In genomic region chr17:45584096-45584896, GRCm38 (mm10) we compare ENCODE assay signal across 8 mouse cellular contexts. TPM values are rescaled to one million over a fixed set of nuclear protein-coding genes. Genes with fewer than 3 reads are reported as not detected.
A peak's percentile ranks its signal among the peaks of the same experiment; 100 is the strongest.
DNase-seq lines count a peak whose midpoint lies in the region; ATAC-seq and TF ChIP-seq lines count a peak whose summit lies in the region.

No protein-coding gene starts in this region.

- no peaks in the 10 kb centered on the region for H3K36me3 ChIP-seq in forebrain, embryonic 11.5 days (ENCODE audit: control insufficient read depth, insufficient read depth, low read length)
- H3K36me3 ChIP-seq in heart, embryonic 15.5 days, result peaks cover 25% of the 10 kb centered on the region
- H3K36me3 ChIP-seq in kidney, postnatal 0 days (ENCODE audit: insufficient read depth, low read length), result 0 out of 2 replicates have a peak, but pooled peaks cover 1% of the 10 kb centered on the region
- H3K36me3 ChIP-seq in liver, embryonic 14.5 days (replicated peaks; ENCODE audit: control insufficient read depth, insufficient read depth, low read depth), result peaks cover 53% of the 10 kb centered on the region
- peaks cover 8% of the 10 kb centered on the region; the same call in 1 of the 2 replicates for H3K36me3 ChIP-seq in neural tube, embryonic 12.5 days

- peak overlapping the region; percentile 41 for H3K9ac ChIP-seq in forebrain, embryonic 11.5 days (ENCODE audit: low read length)
- H3K9ac ChIP-seq in heart, embryonic 15.5 days, result no peak overlapping the region
- peak overlapping the region; percentile 32; the same call in 1 of the 2 replicates for H3K9ac ChIP-seq in kidney, postnatal 0 days (ENCODE audit: low read depth, low read length)
- H3K9ac ChIP-seq in liver, embryonic 14.5 days (replicated peaks), result no peak overlapping the region
- H3K9ac ChIP-seq in neural tube, embryonic 12.5 days, result no peak overlapping the region; the same call in 1 of the 2 replicates

- WGBS in forebrain, embryonic 11.5 days, result 33% methylated on average over 12 of the region's 12 CpGs
- WGBS in heart, embryonic 15.5 days, result 29% methylated on average over 12 of the region's 12 CpGs
- 41% methylated on average over 12 of the region's 12 CpGs for WGBS in kidney, postnatal 0 days
- WGBS in liver, embryonic 14.5 days (ENCODE audit: insufficient replicate concordance), result 54% methylated on average over 12 of the region's 12 CpGs
- 46% methylated on average over 12 of the region's 12 CpGs for WGBS in neural tube, embryonic 12.5 days

- no peak overlapping the region for H3K4me2 ChIP-seq in forebrain, embryonic 11.5 days (ENCODE audit: low read depth, low read length, severe bottlenecking)
- peak overlapping the region; percentile 37 for H3K4me2 ChIP-seq in heart, embryonic 15.5 days
- peak overlapping the region; percentile 18; the same call in 1 of the 2 replicates for H3K4me2 ChIP-seq in kidney, postnatal 0 days (ENCODE audit: low read length)
- H3K4me2 ChIP-seq in liver, embryonic 14.5 days (ENCODE audit: low read depth), result no peak overlapping the region
- H3K4me2 ChIP-seq in neural tube, embryonic 12.5 days (replicated peaks), result peak overlapping the region; percentile 18; the same call in 1 of the 2 replicates

- no peaks in the 10 kb centered on the region for H3K27me3 ChIP-seq in forebrain, embryonic 11.5 days (ENCODE audit: control insufficient read depth, insufficient read depth, low read length)
- no peaks in the 10 kb centered on the region for H3K27me3 ChIP-seq in heart, embryonic 15.5 days
- no peaks in the 10 kb centered on the region for H3K27me3 ChIP-seq in kidney, postnatal 0 days (ENCODE audit: insufficient read depth, low read length)
- H3K27me3 ChIP-seq in liver, embryonic 14.5 days (ENCODE audit: control insufficient read depth, insufficient read depth, low read length), result no peaks in the 10 kb centered on the region
- no peaks in the 10 kb centered on the region for H3K27me3 ChIP-seq in neural tube, embryonic 12.5 days (replicated peaks)

- no peak for TF ChIP-seq EP300 in liver, embryonic 14.5 days (IDR thresholded peaks at IDR 0.05; ENCODE audit: low read depth)

- no peak for TF ChIP-seq CTCF in kidney, postnatal 0 days (IDR thresholded peaks at IDR 0.05; ENCODE audit: low read depth)
- no peak for TF ChIP-seq CTCF in liver, embryonic 14.5 days (IDR thresholded peaks at IDR 0.05; ENCODE audit: low read depth)

- no peaks in the 10 kb centered on the region for H3K9me3 ChIP-seq in forebrain, embryonic 11.5 days (ENCODE audit: control insufficient read depth, low read length)
- 0 out of 2 replicates have a peak, but pooled peaks cover 6% of the 10 kb centered on the region for H3K9me3 ChIP-seq in heart, embryonic 15.5 days (replicated peaks)
- H3K9me3 ChIP-seq in kidney, postnatal 0 days (replicated peaks; ENCODE audit: low read length), result no peaks in the 10 kb centered on the region
- H3K9me3 ChIP-seq in liver, embryonic 14.5 days (ENCODE audit: control insufficient read depth, low read length), result no peaks in the 10 kb centered on the region; the same call in 1 of the 2 replicates
- H3K9me3 ChIP-seq in neural tube, embryonic 12.5 days, result no peaks in the 10 kb centered on the region

- DNase-seq in 3T3-L1 (ENCODE audit: low read depth, low spot score), result peak; percentile 92
- DNase-seq in adrenal gland, postnatal 25 days, result peak; percentile 80
- DNase-seq in forebrain, embryonic 11.5 days (ENCODE audit: low spot score), result no peak
- peak; percentile 76 for DNase-seq in kidney, postnatal 0 days (ENCODE audit: low spot score)
- DNase-seq in liver, embryonic 14.5 days (ENCODE audit: low read depth in 3 of 3, low spot score in 3 of 3), result no peak
- no peak for DNase-seq in B cell, adult 2 months

- H3K4me1 ChIP-seq in forebrain, embryonic 11.5 days (replicated peaks; ENCODE audit: control insufficient read depth, insufficient read depth, low read length), result peaks cover 7% of the 10 kb centered on the region; the same call in 1 of the 2 replicates
- H3K4me1 ChIP-seq in heart, embryonic 15.5 days (replicated peaks), result peaks cover 46% of the 10 kb centered on the region
- H3K4me1 ChIP-seq in kidney, postnatal 0 days (replicated peaks; ENCODE audit: insufficient read depth, low read length), result peaks cover 21% of the 10 kb centered on the region
- H3K4me1 ChIP-seq in liver, embryonic 14.5 days (replicated peaks; ENCODE audit: control insufficient read depth in 2 of 2, insufficient read depth in 2 of 2, low read length in 1 of 2), result peaks cover 24 to 32% of the 10 kb centered on the region in 2 experiments
- H3K4me1 ChIP-seq in neural tube, embryonic 12.5 days, result peaks cover 16% of the 10 kb centered on the region; the same call in 1 of the 2 replicates

- no peak overlapping the region; the same call in 1 of the 2 replicates for H3K27ac ChIP-seq in forebrain, embryonic 11.5 days (ENCODE audit: low read depth, low read length)
- H3K27ac ChIP-seq in heart, embryonic 15.5 days, result peak overlapping the region; percentile 91
- peak overlapping the region; percentile 87 for H3K27ac ChIP-seq in kidney, postnatal 0 days
- peak overlapping the region; percentile 23; the same call in 1 of the 2 replicates for H3K27ac ChIP-seq in liver, embryonic 14.5 days
- no peak overlapping the region for H3K27ac ChIP-seq in neural tube, embryonic 12.5 days

- ATAC-seq in forebrain, embryonic 11.5 days (replicated peaks; ENCODE audit: low FRiP score), result peak; percentile 37; the same call in 1 of the 2 replicates
- ATAC-seq in heart, embryonic 15.5 days (replicated peaks; ENCODE audit: insufficient number of reproducible peaks, insufficient read depth, low FRiP score, low read depth), result peak; percentile 65
- ATAC-seq in kidney, postnatal 0 days (replicated peaks; ENCODE audit: low FRiP score, low read depth), result peak; percentile 19
- no peak for ATAC-seq in liver, embryonic 14.5 days (ENCODE audit: insufficient read depth)
- ATAC-seq in neural tube, embryonic 12.5 days (ENCODE audit: low FRiP score, low read depth), result peak; percentile 35; the same call in 1 of the 2 replicates

- H3K4me3 ChIP-seq in forebrain, embryonic 11.5 days (ENCODE audit: low read depth, low read length), result no peak overlapping the region
- H3K4me3 ChIP-seq in heart, embryonic 15.5 days, result no peak overlapping the region
- H3K4me3 ChIP-seq in kidney, postnatal 0 days (replicated peaks; ENCODE audit: low read depth, low read length), result no peak overlapping the region
- no peak overlapping the region for H3K4me3 ChIP-seq in liver, embryonic 14.5 days (ENCODE audit: insufficient read depth in 1 of 2, low read depth in 2 of 2, low read length in 2 of 2)
- H3K4me3 ChIP-seq in neural tube, embryonic 12.5 days, result no peak overlapping the region

RNA-seq across cellular contexts. Expression of gene Hsp90ab1, which starts 11.2 kb away (rescaled TPM):
- total RNA-seq in adrenal gland, postnatal 25 days (2021), result 1,940 and 2,378 TPM in 2 replicates
- 1,787 and 1,872 TPM in 2 replicates for polyA plus RNA-seq in forebrain, embryonic 11.5 days (2014; fragmentation: Nextera tagmentation; extraction: Ambion mirVana)
- polyA plus RNA-seq in heart, embryonic 15.5 days (2015; fragmentation: Nextera tagmentation; extraction: Ambion mirVana), result 1,147 and 1,218 TPM in 2 replicates
- 1,330 and 1,432 TPM in 2 replicates for polyA plus RNA-seq in kidney, postnatal 0 days (2015; fragmentation: Nextera tagmentation; extraction: Ambion mirVana)
- polyA plus RNA-seq in liver, embryonic 14.5 days (2012; rRNA removed), result 287 and 369 TPM in 2 replicates
- 531 and 582 TPM in 2 replicates for polyA plus RNA-seq in liver, embryonic 14.5 days (2014; fragmentation: Nextera tagmentation; extraction: Ambion mirVana)
- polyA plus RNA-seq in neural tube, embryonic 12.5 days (2016; fragmentation: Nextera tagmentation; extraction: Ambion mirVana), result 1,381 and 1,470 TPM in 2 replicates

RNA-seq across cellular contexts. Expression of gene Slc29a1, which starts 15.1 kb away (rescaled TPM):
- total RNA-seq in adrenal gland, postnatal 25 days (2021), result 151 and 173 TPM in 2 replicates
- polyA plus RNA-seq in forebrain, embryonic 11.5 days (2014; fragmentation: Nextera tagmentation; extraction: Ambion mirVana), result 56.7 TPM in 2 replicates
- 90.9 and 120 TPM in 2 replicates for polyA plus RNA-seq in heart, embryonic 15.5 days (2015; fragmentation: Nextera tagmentation; extraction: Ambion mirVana)
- polyA plus RNA-seq in kidney, postnatal 0 days (2015; fragmentation: Nextera tagmentation; extraction: Ambion mirVana), result 93.6 and 101 TPM in 2 replicates
- polyA plus RNA-seq in liver, embryonic 14.5 days (2012; rRNA removed), result 152 and 218 TPM in 2 replicates
- 177 and 188 TPM in 2 replicates for polyA plus RNA-seq in liver, embryonic 14.5 days (2014; fragmentation: Nextera tagmentation; extraction: Ambion mirVana)
- 44.7 and 47.9 TPM in 2 replicates for polyA plus RNA-seq in neural tube, embryonic 12.5 days (2016; fragmentation: Nextera tagmentation; extraction: Ambion mirVana)

RNA-seq across cellular contexts. Expression of gene Mymx, which starts 17.6 kb away (rescaled TPM):
- not detected in 2 replicates for total RNA-seq in adrenal gland, postnatal 25 days (2021)
- polyA plus RNA-seq in forebrain, embryonic 11.5 days (2014; fragmentation: Nextera tagmentation; extraction: Ambion mirVana), result not detected in 2 replicates
- polyA plus RNA-seq in heart, embryonic 15.5 days (2015; fragmentation: Nextera tagmentation; extraction: Ambion mirVana), result 0.16 and 0.24 TPM in 2 replicates
- polyA plus RNA-seq in kidney, postnatal 0 days (2015; fragmentation: Nextera tagmentation; extraction: Ambion mirVana), result 16.7 and 18.4 TPM in 2 replicates
- polyA plus RNA-seq in liver, embryonic 14.5 days (2012; rRNA removed), result 0.10 TPM in 1 of 2 replicates, not detected in the other
- polyA plus RNA-seq in liver, embryonic 14.5 days (2014; fragmentation: Nextera tagmentation; extraction: Ambion mirVana), result not detected in 2 replicates
- polyA plus RNA-seq in neural tube, embryonic 12.5 days (2016; fragmentation: Nextera tagmentation; extraction: Ambion mirVana), result 4.4 and 6.8 TPM in 2 replicates

RNA-seq across cellular contexts. Expression of gene Slc35b2, which starts 20.6 kb away (rescaled TPM):
- 59.6 and 74.2 TPM in 2 replicates for total RNA-seq in adrenal gland, postnatal 25 days (2021)
- polyA plus RNA-seq in forebrain, embryonic 11.5 days (2014; fragmentation: Nextera tagmentation; extraction: Ambion mirVana), result 103 and 105 TPM in 2 replicates
- polyA plus RNA-seq in heart, embryonic 15.5 days (2015; fragmentation: Nextera tagmentation; extraction: Ambion mirVana), result 75.8 and 98.4 TPM in 2 replicates
- 131 and 138 TPM in 2 replicates for polyA plus RNA-seq in kidney, postnatal 0 days (2015; fragmentation: Nextera tagmentation; extraction: Ambion mirVana)
- 27.6 and 29.9 TPM in 2 replicates for polyA plus RNA-seq in liver, embryonic 14.5 days (2012; rRNA removed)
- 44.8 and 46.4 TPM in 2 replicates for polyA plus RNA-seq in liver, embryonic 14.5 days (2014; fragmentation: Nextera tagmentation; extraction: Ambion mirVana)
- 87.6 and 90.5 TPM in 2 replicates for polyA plus RNA-seq in neural tube, embryonic 12.5 days (2016; fragmentation: Nextera tagmentation; extraction: Ambion mirVana)

RNA-seq across cellular contexts. Expression of gene Nfkbie, which starts 28.8 kb away (rescaled TPM):
- 3.1 and 3.6 TPM in 2 replicates for total RNA-seq in adrenal gland, postnatal 25 days (2021)
- 5.9 and 6.0 TPM in 2 replicates for polyA plus RNA-seq in forebrain, embryonic 11.5 days (2014; fragmentation: Nextera tagmentation; extraction: Ambion mirVana)
- polyA plus RNA-seq in heart, embryonic 15.5 days (2015; fragmentation: Nextera tagmentation; extraction: Ambion mirVana), result 3.0 and 6.8 TPM in 2 replicates
- polyA plus RNA-seq in kidney, postnatal 0 days (2015; fragmentation: Nextera tagmentation; extraction: Ambion mirVana), result 4.8 and 5.1 TPM in 2 replicates
- 0.62 and 0.65 TPM in 2 replicates for polyA plus RNA-seq in liver, embryonic 14.5 days (2012; rRNA removed)
- polyA plus RNA-seq in liver, embryonic 14.5 days (2014; fragmentation: Nextera tagmentation; extraction: Ambion mirVana), result 0.66 TPM in 2 replicates
- 7.4 and 7.5 TPM in 2 replicates for polyA plus RNA-seq in neural tube, embryonic 12.5 days (2016; fragmentation: Nextera tagmentation; extraction: Ambion mirVana)

Comparison
In these comparisons a context has a peak if more than half of its experiments do, and no peak if none do; other contexts are left out.
1. DNase-seq: peak in 3T3-L1 (single experiment), adrenal gland, postnatal 25 days (single experiment) and kidney, postnatal 0 days (single experiment); none in forebrain, embryonic 11.5 days (single experiment), liver, embryonic 14.5 days (0 of 3) and B cell, adult 2 months (0 of 2).
2. H3K27ac ChIP-seq: peak in heart, embryonic 15.5 days (single experiment), kidney, postnatal 0 days (single experiment) and liver, embryonic 14.5 days (single experiment); none in forebrain, embryonic 11.5 days (single experiment) and neural tube, embryonic 12.5 days (single experiment).
3. H3K4me2 ChIP-seq: peak in heart, embryonic 15.5 days (single experiment), kidney, postnatal 0 days (single experiment) and neural tube, embryonic 12.5 days (single experiment); none in forebrain, embryonic 11.5 days (single experiment) and liver, embryonic 14.5 days (single experiment).
4. H3K9ac ChIP-seq: peak in forebrain, embryonic 11.5 days (single experiment) and kidney, postnatal 0 days (single experiment); none in heart, embryonic 15.5 days (single experiment), liver, embryonic 14.5 days (single experiment) and neural tube, embryonic 12.5 days (single experiment).